Mouse (Mus musculus) forebrain, embryonic 10.5 days (tissue): ENCODE measurements around the gene Wnt2b. TPM values are rescaled to one million over a fixed set of nuclear protein-coding genes. Genes with fewer than 3 reads are reported as not detected.

ENCODE experiments used
- DNase-seq: peaks from one replicate; pipeline ENCODE4 v3.0.0-alpha.2; 2017; ENCODE audit warnings: low spot score; ENCODE audit errors: extremely low spot score
- H3K27ac ChIP-seq: fragments of 300-500 bp; sonication (generic); 2 replicates; pipeline ENCODE4 v1.5.1; 2016; ENCODE audit warnings: mild to moderate bottlenecking
- H3K27me3 ChIP-seq: fragments of 300-500 bp; sonication (generic); 2 replicates; pipeline ENCODE4 v1.6.1; 2016; ENCODE audit warnings: mild to moderate bottlenecking; ENCODE audit not compliant: poor library complexity, severe bottlenecking
- H3K36me3 ChIP-seq: fragments of 300-500 bp; sonication (generic); replicated peaks from 2 replicates; pipeline ENCODE4 v1.6.1; 2016; ENCODE audit warnings: mild to moderate bottlenecking, moderate library complexity
- H3K4me1 ChIP-seq: fragments of 300-500 bp; sonication (generic); 2 replicates; pipeline ENCODE4 v1.6.1; 2016
- H3K4me3 ChIP-seq: fragments of 300-500 bp; sonication (generic); 2 replicates; pipeline ENCODE4 v1.5.1; 2016; ENCODE audit warnings: mild to moderate bottlenecking, moderate library complexity
- H3K9me3 ChIP-seq: fragments of 300-500 bp; sonication (generic); 2 replicates; pipeline ENCODE4 v1.6.1; 2016; ENCODE audit warnings: mild to moderate bottlenecking, moderate library complexity
- WGBS: fragments of 180-500 bp; shearing (Covaris S2); methylation state at CpG from one replicate; pipeline ENCODE4 v1.1.7; 2016; 5-methylcytosine and 5-hydroxymethylcytosine counted together
- polyA plus RNA-seq: library from polyadenylated mRNA; unstranded; fragments of >200 nt; fragmentation: Nextera tagmentation; extraction: Ambion mirVana; gene quantifications from 2 replicates; pipeline ENCODE4 v1.2.1, GENCODE M21; 2016

Gene Wnt2b
- polyA plus RNA-seq, 1 experiment from 2014 or later, result 0.58 TPM

GRCm38 (mm10) chr3:104960026-104961000 is 1.4 kb downstream of the Wnt2b start:
- peaks cover 55% of the 10 kb centered on the region for H3K4me1 ChIP-seq
- H3K9me3 ChIP-seq, result no peaks in the 10 kb centered on the region
- WGBS, result 5% methylated on average over 19 of the region's 19 CpGs
- H3K4me3 ChIP-seq, result peak overlapping the region; percentile 55
- no peak overlapping the region for H3K27ac ChIP-seq
- H3K36me3 ChIP-seq, result peaks cover 7% of the 10 kb centered on the region
- DNase-seq, result no peak
- H3K27me3 ChIP-seq, result peaks cover 76% of the 10 kb centered on the region

DNA sequence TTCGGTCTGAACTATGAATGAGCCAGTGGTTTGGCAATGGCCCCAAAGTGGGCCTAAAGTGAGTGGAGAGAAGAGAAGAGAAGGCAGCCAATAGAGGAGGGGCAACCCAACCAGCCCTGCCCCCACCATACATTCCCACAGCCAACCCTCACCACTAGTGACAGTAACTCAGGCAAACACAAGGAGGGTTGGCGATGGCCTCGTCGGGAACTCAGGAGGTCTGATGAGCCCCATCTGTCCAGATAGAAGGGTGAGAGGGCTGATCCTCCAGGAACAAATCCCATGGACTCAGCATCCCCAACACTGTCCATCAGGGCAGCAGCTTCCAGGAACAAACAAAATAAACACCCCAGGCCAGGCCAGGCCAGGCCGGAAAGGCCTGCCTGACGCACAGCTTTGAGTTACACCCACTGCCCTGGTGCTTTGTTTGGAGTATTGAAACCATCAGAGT is 5.6 kb downstream of the Wnt2b start:
- H3K36me3 ChIP-seq, result peaks cover 43% of the 10 kb centered on the region
- no peak for DNase-seq
- no peak overlapping the region for H3K27ac ChIP-seq
- no peaks in the 10 kb centered on the region for H3K9me3 ChIP-seq
- H3K4me3 ChIP-seq, result no peak overlapping the region
- H3K27me3 ChIP-seq, result peaks cover 35% of the 10 kb centered on the region
- peaks cover 23% of the 10 kb centered on the region for H3K4me1 ChIP-seq
- 88% methylated on average over 6 of the region's 6 CpGs for WGBS

DNA sequence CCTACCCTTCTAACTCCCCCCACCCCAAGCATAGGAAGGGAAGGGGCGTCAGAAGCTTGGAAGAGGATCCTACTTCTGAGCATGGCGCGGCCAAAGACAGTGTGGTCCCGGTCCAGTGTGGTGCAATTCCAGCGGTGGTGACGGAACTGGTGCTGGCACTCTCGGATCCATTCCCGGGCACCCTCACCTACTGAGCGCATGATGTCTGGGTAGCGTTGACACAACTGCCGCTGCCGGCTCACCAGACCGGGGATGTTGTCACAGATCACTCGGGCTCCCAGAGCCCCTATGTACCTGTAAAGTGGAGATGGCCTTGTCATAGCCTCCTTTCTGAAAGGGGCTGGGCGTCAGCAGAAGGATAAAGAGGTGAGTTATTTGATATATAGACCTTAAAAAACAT is 7.2 kb downstream of the Wnt2b start:
- peaks cover 19% of the 10 kb centered on the region for H3K27me3 ChIP-seq
- H3K4me3 ChIP-seq, result no peak overlapping the region
- H3K27ac ChIP-seq, result no peak overlapping the region
- no peaks in the 10 kb centered on the region for H3K9me3 ChIP-seq
- peaks cover 7% of the 10 kb centered on the region; the same call in 1 of the 2 replicates for H3K4me1 ChIP-seq
- H3K36me3 ChIP-seq, result peaks cover 59% of the 10 kb centered on the region
- no peak for DNase-seq
- 96% methylated on average over 15 of the region's 15 CpGs for WGBS

GRCm38 (mm10) chr3:104954137-104954536 is 7.6 kb downstream of the Wnt2b start:
- no peak for DNase-seq
- H3K27ac ChIP-seq, result no peak overlapping the region
- no peak overlapping the region for H3K4me3 ChIP-seq
- H3K4me1 ChIP-seq, result 0 out of 2 replicates have a peak, but pooled peaks cover 7% of the 10 kb centered on the region
- H3K27me3 ChIP-seq, result peaks cover 15% of the 10 kb centered on the region
- peaks cover 60% of the 10 kb centered on the region for H3K36me3 ChIP-seq
- WGBS, result 95% methylated on average over 3 of the region's 3 CpGs
- no peaks in the 10 kb centered on the region for H3K9me3 ChIP-seq

GRCm38 (mm10) chr3:104952891-104953670 is 8.6 kb downstream of the Wnt2b start:
- 94% methylated on average over 23 of the region's 23 CpGs for WGBS
- no peak overlapping the region for H3K27ac ChIP-seq
- H3K9me3 ChIP-seq, result no peaks in the 10 kb centered on the region
- no peak for DNase-seq
- 0 out of 2 replicates have a peak, but pooled peaks cover 7% of the 10 kb centered on the region for H3K4me1 ChIP-seq
- H3K4me3 ChIP-seq, result no peak overlapping the region
- H3K36me3 ChIP-seq, result peaks cover 67% of the 10 kb centered on the region
- peaks cover 4% of the 10 kb centered on the region; the same call in 1 of the 2 replicates for H3K27me3 ChIP-seq

- H3K36me3 ChIP-seq, result peaks cover 80% of the 10 kb centered on the region
- no peaks in the 10 kb centered on the region for H3K27me3 ChIP-seq
- no peak for DNase-seq
- 96% methylated on average over 12 of the region's 12 CpGs for WGBS
- no peak overlapping the region for H3K27ac ChIP-seq
- H3K4me1 ChIP-seq, result no peaks in the 10 kb centered on the region
- H3K4me3 ChIP-seq, result no peak overlapping the region
- H3K9me3 ChIP-seq, result no peaks in the 10 kb centered on the region
Observed at GRCm38 (mm10) chr3:104950926-104951325, 10.8 kb downstream of the Wnt2b start.

DNA sequence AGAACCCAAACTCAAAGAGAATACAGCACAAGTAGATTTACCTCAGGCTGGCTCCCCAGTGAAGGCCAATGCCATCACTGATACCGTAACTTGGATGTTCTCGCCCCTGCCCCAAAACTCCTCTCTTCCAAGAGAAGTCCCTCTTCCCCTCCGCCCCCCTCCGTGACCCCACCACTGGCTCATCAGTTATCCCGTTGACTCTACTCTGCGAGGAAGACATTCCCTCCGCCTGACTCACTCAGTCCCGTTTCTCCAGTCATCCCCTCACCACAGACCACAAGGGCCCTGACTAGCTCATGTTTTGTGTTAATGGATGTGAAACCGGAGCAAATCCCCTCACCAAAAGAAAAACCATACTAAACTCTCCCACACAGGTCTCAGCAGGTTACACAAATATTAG is 16.8 kb downstream of the Wnt2b start:
- DNase-seq, result no peak
- 85% methylated on average over 9 of the region's 9 CpGs for WGBS
- Histone ChIP-seq H3K27me3 (no peaks in the 10 kb centered on the region), H3K27ac (no peak overlapping the region), H3K4me3 (no peak overlapping the region), H3K4me1 (peaks cover 32% of the 10 kb centered on the region), H3K36me3 (peaks cover 59% of the 10 kb centered on the region), H3K9me3 (no peaks in the 10 kb centered on the region)

DNA sequence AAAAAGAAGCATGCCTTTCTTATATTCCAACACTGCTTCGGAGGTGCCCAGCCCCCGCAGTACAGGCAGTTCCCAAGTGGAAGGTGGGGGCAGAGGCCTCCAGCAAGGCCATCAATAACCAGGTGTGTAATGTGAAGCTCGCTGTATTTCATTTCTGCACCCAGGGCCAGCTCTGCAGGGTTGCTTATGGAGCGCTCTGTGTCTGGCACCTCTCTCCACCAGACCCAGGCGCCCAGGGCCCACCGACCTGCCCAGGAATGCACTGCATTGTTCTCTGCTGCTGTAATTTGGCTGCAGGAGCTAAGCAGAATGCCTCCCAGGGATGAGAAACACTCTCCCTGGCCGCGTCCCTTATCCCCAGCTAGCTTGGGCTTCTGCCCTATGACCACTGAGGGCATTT is 18.4 kb downstream of the Wnt2b start:
- WGBS, result 32% methylated on average over 8 of the region's 8 CpGs
- DNase-seq, result no peak
- H3K9me3 ChIP-seq, result no peaks in the 10 kb centered on the region
- peaks cover 34% of the 10 kb centered on the region for H3K4me1 ChIP-seq
- H3K27me3 ChIP-seq, result no peaks in the 10 kb centered on the region
- peak overlapping the region; percentile 4; the same call in 1 of the 2 replicates for H3K27ac ChIP-seq
- peaks cover 60% of the 10 kb centered on the region for H3K36me3 ChIP-seq
- H3K4me3 ChIP-seq, result no peak overlapping the region

GRCm38 (mm10) chr3:104942682-104943081 is 19.0 kb downstream of the Wnt2b start:
- DNase-seq, result no peak
- peaks cover 55% of the 10 kb centered on the region for H3K36me3 ChIP-seq
- H3K4me1 ChIP-seq, result peaks cover 41% of the 10 kb centered on the region
- no peaks in the 10 kb centered on the region for H3K27me3 ChIP-seq
- 62% methylated on average over 5 of the region's 5 CpGs for WGBS
- no peak overlapping the region for H3K27ac ChIP-seq
- no peaks in the 10 kb centered on the region for H3K9me3 ChIP-seq
- H3K4me3 ChIP-seq, result no peak overlapping the region

DNA sequence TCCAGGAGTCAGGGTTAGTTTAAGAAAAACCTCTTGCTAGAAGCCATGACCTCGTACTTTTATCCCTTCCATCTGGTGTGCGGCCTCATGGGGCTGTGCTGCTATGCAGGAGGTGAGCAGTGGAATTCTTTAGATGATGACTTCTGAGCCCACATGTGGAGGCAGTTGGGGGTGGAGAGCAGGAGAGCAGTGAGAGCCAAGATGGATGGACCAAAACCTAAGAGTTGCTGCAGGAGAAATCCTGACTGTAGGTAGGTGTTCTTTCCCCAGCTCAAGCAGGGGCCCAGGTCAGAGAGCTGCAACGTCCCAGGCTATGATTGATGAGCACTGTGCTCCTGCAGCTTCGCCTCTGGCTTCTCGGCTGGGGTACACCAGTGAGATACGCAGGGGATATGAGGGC is 21.0 kb downstream of the Wnt2b start:
- H3K36me3 ChIP-seq, result peaks cover 36% of the 10 kb centered on the region
- 71% methylated on average over 6 of the region's 6 CpGs for WGBS
- H3K4me1 ChIP-seq, result peaks cover 47% of the 10 kb centered on the region
- no peaks in the 10 kb centered on the region for H3K9me3 ChIP-seq
- no peak for DNase-seq
- H3K27ac ChIP-seq, result no peak overlapping the region
- no peak overlapping the region for H3K4me3 ChIP-seq
- H3K27me3 ChIP-seq, result no peaks in the 10 kb centered on the region

DNA sequence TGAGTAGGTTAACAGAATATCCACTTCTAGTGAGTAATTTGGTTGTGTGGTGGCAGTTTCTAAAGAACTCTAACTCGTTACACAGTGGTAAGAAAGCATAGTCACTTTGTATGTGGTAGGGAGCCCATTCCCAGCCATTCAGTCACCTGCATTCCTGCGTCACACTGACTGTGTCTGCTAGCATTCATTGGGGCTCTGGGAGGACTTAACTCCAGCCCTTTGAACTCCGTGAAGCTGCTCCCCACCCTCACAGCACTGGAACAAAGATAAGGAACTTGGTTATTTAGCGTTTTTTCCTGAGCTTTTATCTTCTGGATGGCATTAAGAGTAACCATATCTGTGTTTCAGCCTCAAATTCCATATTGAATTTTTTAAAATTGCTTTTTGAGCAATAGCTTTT is 23.4 kb downstream of the Wnt2b start:
- Histone ChIP-seq H3K27me3 (no peaks in the 10 kb centered on the region), H3K9me3 (no peaks in the 10 kb centered on the region), H3K4me3 (no peak overlapping the region), H3K27ac (no peak overlapping the region), H3K36me3 (peaks cover 37% of the 10 kb centered on the region), H3K4me1 (peaks cover 45% of the 10 kb centered on the region)
- DNase-seq, result no peak
- 26% methylated on average over 4 of the region's 4 CpGs for WGBS

- no peak for DNase-seq
- WGBS, result 89% methylated on average over 2 of the region's 2 CpGs
- H3K27ac ChIP-seq, result no peak overlapping the region
- H3K4me3 ChIP-seq, result no peak overlapping the region
- H3K36me3 ChIP-seq, result peaks cover 37% of the 10 kb centered on the region
- H3K9me3 ChIP-seq, result no peaks in the 10 kb centered on the region
- H3K27me3 ChIP-seq, result no peaks in the 10 kb centered on the region
- peaks cover 40% of the 10 kb centered on the region for H3K4me1 ChIP-seq
Observed at GRCm38 (mm10) chr3:104937728-104938305, 23.9 kb downstream of the Wnt2b start.
